Mouse (Mus musculus) heart, embryonic 16.5 days (tissue): ENCODE data around the gene Cpsf2. TPM values are rescaled to one million over a fixed set of nuclear protein-coding genes. Genes with fewer than 3 reads are reported as not detected.

Experiments
- polyA plus RNA-seq: library from polyadenylated mRNA; unstranded; fragments of >200 nt; fragmentation: Nextera tagmentation; extraction: Ambion mirVana; gene quantifications from 2 replicates; pipeline ENCODE4 v1.2.1, GENCODE M21; 2015

The Cpsf2 gene
- polyA plus RNA-seq, 1 experiment from 2014 or later = 20.4 TPM

Other genes with a start within 250 kb of the Cpsf2 start
- 125 and 161 TPM in 2 replicates for gene Fbln5, start 156.9 kb upstream of the Cpsf2 start, polyA plus RNA-seq
- 19.8 and 20.8 TPM in 2 replicates for gene Trip11, start 62.7 kb upstream of the Cpsf2 start, polyA plus RNA-seq
- 8.4 and 8.7 TPM in 2 replicates for gene Atxn3, start 17.7 kb upstream of the Cpsf2 start, polyA plus RNA-seq
- 2.8 and 2.9 TPM in 2 replicates for gene Slc24a4, start 152.7 kb downstream of the Cpsf2 start, polyA plus RNA-seq